Mouse (Mus musculus): Measurements from ENCODE around the gene Slamf8. TPM values are rescaled to one million over a fixed set of nuclear protein-coding genes. Genes with fewer than 3 reads are reported as not detected.

The Slamf8 gene
- polyA plus RNA-seq, 1 experiment = 10.9 TPM

- Histone ChIP-seq H3K27ac (ENCODE audit: control insufficient read depth, insufficient read depth, low read length) (no peak overlapping the region), H3K4me3 (ENCODE audit: control insufficient read depth, insufficient read depth, low read length) (no peak overlapping the region), H3K27me3 (ENCODE audit: control insufficient read depth, insufficient read depth, low read length) (no peaks in the 10 kb centered on the region), H3K36me3 (ENCODE audit: control insufficient read depth, insufficient read depth, low read length) (no peaks in the 10 kb centered on the region), H3K4me1 (replicated peaks; ENCODE audit: control insufficient read depth, insufficient read depth, low read length) (peaks cover 4% of the 10 kb centered on the region)
- TF ChIP-seq POLR2A (IDR thresholded peaks at IDR 0.05; ENCODE audit: control insufficient read depth, extremely low read depth, insufficient read depth, low read length, poor library complexity) = no peak
- no peak for DNase-seq
- 91% methylated on average over 26 of the region's 26 CpGs for WGBS
These were observed 4.5 kb downstream of the Slamf8 start for GRCm38 (mm10) chr1:172585612-172586567.

GRCm38 (mm10) chr1:172585026-172585425 is 5.3 kb downstream of the Slamf8 start:
- Histone ChIP-seq H3K4me1 (replicated peaks; ENCODE audit: control insufficient read depth, insufficient read depth, low read length) (no peaks in the 10 kb centered on the region), H3K27me3 (ENCODE audit: control insufficient read depth, insufficient read depth, low read length) (no peaks in the 10 kb centered on the region), H3K27ac (ENCODE audit: control insufficient read depth, insufficient read depth, low read length) (no peak overlapping the region), H3K36me3 (ENCODE audit: control insufficient read depth, insufficient read depth, low read length) (no peaks in the 10 kb centered on the region), H3K4me3 (ENCODE audit: control insufficient read depth, insufficient read depth, low read length) (no peak overlapping the region)
- TF ChIP-seq CTCF (IDR thresholded peaks at IDR 0.05; ENCODE audit: borderline replicate concordance, control insufficient read depth, extremely low read depth, insufficient read depth, low read length, poor library complexity) = no peak
- no peak for TF ChIP-seq POLR2A (IDR thresholded peaks at IDR 0.05; ENCODE audit: control insufficient read depth, extremely low read depth, insufficient read depth, low read length, poor library complexity)
- DNase-seq = no peak
- WGBS = 84% methylated on average over 4 of the region's 4 CpGs

- Histone ChIP-seq H3K27me3 (ENCODE audit: control insufficient read depth, insufficient read depth, low read length) (no peaks in the 10 kb centered on the region), H3K36me3 (ENCODE audit: control insufficient read depth, insufficient read depth, low read length) (no peaks in the 10 kb centered on the region), H3K4me3 (ENCODE audit: control insufficient read depth, insufficient read depth, low read length) (no peak overlapping the region), H3K4me1 (replicated peaks; ENCODE audit: control insufficient read depth, insufficient read depth, low read length) (no peaks in the 10 kb centered on the region), H3K27ac (ENCODE audit: control insufficient read depth, insufficient read depth, low read length) (no peak overlapping the region)
- no peak for TF ChIP-seq POLR2A (IDR thresholded peaks at IDR 0.05; ENCODE audit: control insufficient read depth, extremely low read depth, insufficient read depth, low read length, poor library complexity)
- no peak for TF ChIP-seq CTCF (IDR thresholded peaks at IDR 0.05; ENCODE audit: borderline replicate concordance, control insufficient read depth, extremely low read depth, insufficient read depth, low read length, poor library complexity)
- WGBS = 93% methylated on average over 6 of the region's 6 CpGs
- DNase-seq = no peak
These were observed 6.1 kb downstream of the Slamf8 start for GRCm38 (mm10) chr1:172584271-172584670.

GRCm38 (mm10) chr1:172582436-172582835 is 7.9 kb downstream of the Slamf8 start:
- 94% methylated on average over 8 of the region's 8 CpGs for WGBS
- Histone ChIP-seq H3K27ac (ENCODE audit: control insufficient read depth, insufficient read depth, low read length) (no peak overlapping the region), H3K27me3 (ENCODE audit: control insufficient read depth, insufficient read depth, low read length) (no peaks in the 10 kb centered on the region), H3K4me1 (replicated peaks; ENCODE audit: control insufficient read depth, insufficient read depth, low read length) (no peaks in the 10 kb centered on the region), H3K36me3 (ENCODE audit: control insufficient read depth, insufficient read depth, low read length) (no peaks in the 10 kb centered on the region), H3K4me3 (ENCODE audit: control insufficient read depth, insufficient read depth, low read length) (no peak overlapping the region)
- TF ChIP-seq CTCF (IDR thresholded peaks at IDR 0.05; ENCODE audit: borderline replicate concordance, control insufficient read depth, extremely low read depth, insufficient read depth, low read length, poor library complexity) = no peak
- TF ChIP-seq POLR2A (IDR thresholded peaks at IDR 0.05; ENCODE audit: control insufficient read depth, extremely low read depth, insufficient read depth, low read length, poor library complexity) = no peak
- DNase-seq = no peak

GRCm38 (mm10) chr1:172580116-172580515 is 10.3 kb downstream of the Slamf8 start:
- Histone ChIP-seq H3K4me1 (replicated peaks; ENCODE audit: control insufficient read depth, insufficient read depth, low read length) (peaks cover 5% of the 10 kb centered on the region; the same call in 1 of the 2 replicates), H3K27ac (ENCODE audit: control insufficient read depth, insufficient read depth, low read length) (no peak overlapping the region), H3K4me3 (ENCODE audit: control insufficient read depth, insufficient read depth, low read length) (no peak overlapping the region), H3K36me3 (ENCODE audit: control insufficient read depth, insufficient read depth, low read length) (no peaks in the 10 kb centered on the region), H3K27me3 (ENCODE audit: control insufficient read depth, insufficient read depth, low read length) (no peaks in the 10 kb centered on the region)
- 89% methylated on average over 6 of the region's 6 CpGs for WGBS
- TF ChIP-seq CTCF (IDR thresholded peaks at IDR 0.05; ENCODE audit: borderline replicate concordance, control insufficient read depth, extremely low read depth, insufficient read depth, low read length, poor library complexity) (no peak), POLR2A (IDR thresholded peaks at IDR 0.05; ENCODE audit: control insufficient read depth, extremely low read depth, insufficient read depth, low read length, poor library complexity) (no peak)
- no peak for DNase-seq

- no peak overlapping the region for H3K27ac ChIP-seq (ENCODE audit: control insufficient read depth, insufficient read depth, low read length)
- H3K4me1 ChIP-seq (replicated peaks; ENCODE audit: control insufficient read depth, insufficient read depth, low read length) = no peaks in the 10 kb centered on the region; the same call in none of the 2 replicates
- H3K4me3 ChIP-seq (ENCODE audit: control insufficient read depth, insufficient read depth, low read length) = no peak overlapping the region
- no peaks in the 10 kb centered on the region for H3K36me3 ChIP-seq (ENCODE audit: control insufficient read depth, insufficient read depth, low read length)
- no peak for DNase-seq
- peaks cover 3% of the 10 kb centered on the region; the same call in 1 of the 2 replicates for H3K27me3 ChIP-seq (ENCODE audit: control insufficient read depth, insufficient read depth, low read length)
- 88% methylated on average over 4 of the region's 4 CpGs for WGBS
- no peak for TF ChIP-seq CTCF (IDR thresholded peaks at IDR 0.05; ENCODE audit: borderline replicate concordance, control insufficient read depth, extremely low read depth, insufficient read depth, low read length, poor library complexity)
- no peak for TF ChIP-seq POLR2A (IDR thresholded peaks at IDR 0.05; ENCODE audit: control insufficient read depth, extremely low read depth, insufficient read depth, low read length, poor library complexity)
These were observed 22.6 kb downstream of the Slamf8 start for GRCm38 (mm10) chr1:172567758-172568157.
